Mouse (Mus musculus) midbrain, embryonic 11.5 days (tissue): ENCODE results near the gene Ppm1b. TPM values are rescaled to one million over a fixed set of nuclear protein-coding genes. Genes with fewer than 3 reads are reported as not detected.
A peak's percentile ranks its signal among the peaks of the same experiment; 100 is the strongest.

Source experiments
- ATAC-seq: fragments of 200-750 bp; cut with Nextera tagmentation; 2 replicates; pipeline ENCODE4 v1.8.0; 2017; ENCODE audit warnings: moderate TSS enrichment, moderate library complexity; ENCODE audit not compliant: low FRiP score
- DNase-seq: peaks from one replicate; pipeline ENCODE4 v3.0.0; 2015; ENCODE audit warnings: low spot score; ENCODE audit errors: missing footprints
- H3K27ac ChIP-seq: fragments of 300-500 bp; sonication (generic); 2 replicates; pipeline ENCODE4 v1.5.1; 2014; ENCODE audit warnings: low read depth, low read length
- H3K27me3 ChIP-seq: fragments of 300-500 bp; sonication (generic); 2 replicates; pipeline ENCODE4 v1.6.1; 2014; ENCODE audit warnings: mild to moderate bottlenecking, low read length, moderate library complexity, mixed read lengths; ENCODE audit not compliant: control insufficient read depth, insufficient read depth
- H3K36me3 ChIP-seq: fragments of 300-500 bp; sonication (generic); 2 replicates; pipeline ENCODE4 v1.6.1; 2014; ENCODE audit warnings: mild to moderate bottlenecking, low read length, moderate library complexity, mixed read lengths; ENCODE audit not compliant: control insufficient read depth, insufficient read depth
- H3K4me1 ChIP-seq: fragments of 300-500 bp; sonication (generic); 2 replicates; pipeline ENCODE4 v1.6.1; 2014; ENCODE audit warnings: low read length; ENCODE audit not compliant: control insufficient read depth, insufficient read depth
- H3K4me2 ChIP-seq: fragments of 300-500 bp; sonication (generic); 2 replicates; pipeline ENCODE4 v1.6.1; 2014; ENCODE audit warnings: mild to moderate bottlenecking, moderate library complexity
- H3K4me3 ChIP-seq: fragments of 300-500 bp; sonication (generic); 2 replicates; pipeline ENCODE4 v1.5.1; 2014; ENCODE audit warnings: low read depth, low read length
- H3K9ac ChIP-seq: fragments of 300-500 bp; sonication (generic); 2 replicates; pipeline ENCODE4 v1.6.1; 2014; ENCODE audit warnings: low read length
- H3K9me3 ChIP-seq: fragments of 300-500 bp; sonication (generic); 2 replicates; pipeline ENCODE4 v1.6.1; 2016; ENCODE audit warnings: low read length; ENCODE audit not compliant: control insufficient read depth
- WGBS: fragments of 180-500 bp; shearing (Covaris S2); extraction: QIAGEN DNeasy Blood & Tissue Kit; methylation state at CpG from one replicate; pipeline ENCODE4 v1.1.7; 2014; 5-methylcytosine and 5-hydroxymethylcytosine counted together
- polyA plus RNA-seq: library from polyadenylated mRNA; unstranded; fragments of >200 nt; fragmentation: Nextera tagmentation; extraction: Ambion mirVana; gene quantifications from 2 replicates; pipeline ENCODE4 v1.2.1, GENCODE M21; 2014

Ppm1b gene
- polyA plus RNA-seq, 1 experiment from 2014 or later, result 102 TPM

- H3K27ac ChIP-seq, result no peak overlapping the region
- ATAC-seq (no peak; the same call in 1 of the 2 replicates), DNase-seq (peak; percentile 79)
- H3K4me2 ChIP-seq, result no peak overlapping the region
- H3K36me3 ChIP-seq, result no peaks in the 10 kb centered on the region
- WGBS, result 87% methylated on average over 5 of the region's 5 CpGs
- H3K9me3 ChIP-seq, result no peaks in the 10 kb centered on the region
- no peak overlapping the region for H3K4me3 ChIP-seq
- no peak overlapping the region for H3K9ac ChIP-seq
- H3K4me1 ChIP-seq, result no peaks in the 10 kb centered on the region; the same call in 1 of the 2 replicates
- no peaks in the 10 kb centered on the region for H3K27me3 ChIP-seq
Measured at GRCm38 (mm10) chr17:85037855-85038254, 81.3 kb downstream of the Ppm1b start.

GRCm38 (mm10) chr17:85038311-85038710, 81.8 kb downstream of the Ppm1b start:
- Histone ChIP-seq H3K4me2 (no peak overlapping the region), H3K9ac (no peak overlapping the region), H3K4me1 (no peaks in the 10 kb centered on the region; the same call in 1 of the 2 replicates), H3K9me3 (no peaks in the 10 kb centered on the region), H3K4me3 (no peak overlapping the region), H3K27me3 (no peaks in the 10 kb centered on the region), H3K27ac (no peak overlapping the region), H3K36me3 (no peaks in the 10 kb centered on the region)
- ATAC-seq, result no peak
- WGBS, result 75% methylated on average over 4 of the region's 4 CpGs
- peak; percentile 56 for DNase-seq

- no peak overlapping the region for H3K9ac ChIP-seq
- DNase-seq (peak; percentile 51), ATAC-seq (no peak)
- H3K27me3 ChIP-seq, result no peaks in the 10 kb centered on the region
- no peaks in the 10 kb centered on the region for H3K9me3 ChIP-seq
- no peaks in the 10 kb centered on the region; the same call in 1 of the 2 replicates for H3K4me1 ChIP-seq
- H3K4me2 ChIP-seq, result no peak overlapping the region
- WGBS, result 93% methylated on average over 5 of the region's 5 CpGs
- no peaks in the 10 kb centered on the region for H3K36me3 ChIP-seq
- no peak overlapping the region for H3K27ac ChIP-seq
- H3K4me3 ChIP-seq, result no peak overlapping the region
Measured at GRCm38 (mm10) chr17:85038761-85039160, 82.2 kb downstream of the Ppm1b start.

- no peak overlapping the region for H3K4me3 ChIP-seq
- peak; percentile 2 for DNase-seq
- no peaks in the 10 kb centered on the region; the same call in 1 of the 2 replicates for H3K4me1 ChIP-seq
- WGBS, result 85% methylated on average over 7 of the region's 7 CpGs
- H3K9ac ChIP-seq, result no peak overlapping the region
- H3K27ac ChIP-seq, result no peak overlapping the region
- H3K27me3 ChIP-seq, result no peaks in the 10 kb centered on the region
- H3K36me3 ChIP-seq, result no peaks in the 10 kb centered on the region
- H3K4me2 ChIP-seq, result no peak overlapping the region
- no peak for ATAC-seq
- no peaks in the 10 kb centered on the region for H3K9me3 ChIP-seq
Measured at GRCm38 (mm10) chr17:85040913-85041312, 84.4 kb downstream of the Ppm1b start.

GRCm38 (mm10) chr17:85042419-85042818, 85.9 kb downstream of the Ppm1b start:
- Histone ChIP-seq H3K36me3 (no peaks in the 10 kb centered on the region), H3K4me1 (no peaks in the 10 kb centered on the region; the same call in 1 of the 2 replicates), H3K9me3 (no peaks in the 10 kb centered on the region), H3K9ac (no peak overlapping the region), H3K4me2 (no peak overlapping the region), H3K27me3 (no peaks in the 10 kb centered on the region), H3K27ac (no peak overlapping the region), H3K4me3 (no peak overlapping the region)
- DNase-seq, result no peak
- WGBS, result 46% methylated on average over 6 of the region's 6 CpGs
- ATAC-seq, result no peak

GRCm38 (mm10) chr17:85043404-85043816, 86.9 kb downstream of the Ppm1b start:
- Histone ChIP-seq H3K27me3 (no peaks in the 10 kb centered on the region), H3K9me3 (no peaks in the 10 kb centered on the region), H3K36me3 (no peaks in the 10 kb centered on the region), H3K9ac (no peak overlapping the region), H3K4me1 (no peaks in the 10 kb centered on the region; the same call in 1 of the 2 replicates), H3K4me3 (no peak overlapping the region), H3K4me2 (no peak overlapping the region), H3K27ac (no peak overlapping the region)
- DNase-seq, result peak; percentile 31
- WGBS, result 88% methylated on average over 6 of the region's 6 CpGs
- no peak for ATAC-seq

GRCm38 (mm10) chr17:85044466-85044865, 87.9 kb downstream of the Ppm1b start:
- Histone ChIP-seq H3K27ac (no peak overlapping the region), H3K9me3 (no peaks in the 10 kb centered on the region), H3K36me3 (no peaks in the 10 kb centered on the region), H3K9ac (no peak overlapping the region), H3K27me3 (no peaks in the 10 kb centered on the region), H3K4me1 (no peaks in the 10 kb centered on the region; the same call in 1 of the 2 replicates), H3K4me3 (no peak overlapping the region), H3K4me2 (no peak overlapping the region)
- DNase-seq (peak; percentile 57), ATAC-seq (no peak)
- 93% methylated on average over 5 of the region's 5 CpGs for WGBS

GRCm38 (mm10) chr17:85045160-85045559, 88.6 kb downstream of the Ppm1b start:
- Histone ChIP-seq H3K27ac (no peak overlapping the region), H3K9me3 (no peaks in the 10 kb centered on the region), H3K4me2 (no peak overlapping the region), H3K4me3 (no peak overlapping the region), H3K9ac (no peak overlapping the region), H3K36me3 (no peaks in the 10 kb centered on the region), H3K27me3 (no peaks in the 10 kb centered on the region), H3K4me1 (no peaks in the 10 kb centered on the region; the same call in 1 of the 2 replicates)
- WGBS, result 89% methylated on average over 12 of the region's 12 CpGs
- DNase-seq (peak; percentile 68), ATAC-seq (no peak)

- DNase-seq, result no peak
- 92% methylated on average over 5 of the region's 5 CpGs for WGBS
- H3K4me3 ChIP-seq, result no peak overlapping the region
- H3K27ac ChIP-seq, result no peak overlapping the region
- no peaks in the 10 kb centered on the region for H3K4me1 ChIP-seq
- H3K9ac ChIP-seq, result no peak overlapping the region
- no peaks in the 10 kb centered on the region for H3K9me3 ChIP-seq
- H3K4me2 ChIP-seq, result no peak overlapping the region
- no peak for ATAC-seq
- no peaks in the 10 kb centered on the region for H3K27me3 ChIP-seq
- H3K36me3 ChIP-seq, result no peaks in the 10 kb centered on the region
Measured at GRCm38 (mm10) chr17:85048379-85048778, 91.8 kb downstream of the Ppm1b start.
